Comparison of ENCODE assay signal across 20 mouse cellular contexts in the genomic region with DNA sequence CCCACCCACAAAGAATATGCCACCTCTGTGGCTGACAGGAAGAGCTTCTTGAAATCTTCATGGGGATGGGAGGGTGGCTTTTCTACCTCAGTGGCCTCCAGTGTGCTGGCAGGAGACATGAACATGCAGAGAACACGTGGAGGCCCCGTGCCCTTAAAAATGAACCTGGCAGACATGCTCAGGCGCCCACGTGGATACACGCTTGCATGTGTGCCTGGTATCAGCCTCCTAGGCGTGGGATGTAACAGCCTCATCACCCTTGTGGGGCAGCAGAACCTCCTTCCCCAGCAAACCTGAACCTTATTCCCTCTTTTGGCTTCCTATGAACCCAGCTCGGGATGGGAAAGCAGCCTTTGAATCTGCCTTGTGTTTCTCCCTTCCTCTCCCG. TPM values are rescaled to one million over a fixed set of nuclear protein-coding genes. Genes with fewer than 3 reads are reported as not detected.
DNase-seq lines count a peak whose midpoint lies in the region; ATAC-seq and TF ChIP-seq lines count a peak whose summit lies in the region.
"Had no signal": no experiment of that assay in that cellular context is flagged by ENCODE, and none has a peak within 500 bp of the region (broad histone marks: within the 10 kb centered on the region; RNA-seq: fewer than 3 reads in every experiment).

No protein-coding gene starts in this region.

- 0 out of 2 replicates have a peak, but pooled peaks have one; percentile 13 for TF ChIP-seq CTCF in layer of hippocampus, adult 2 months (conservative IDR thresholded peaks at IDR 0.05)
- no peak for TF ChIP-seq CTCF in stomach, postnatal 0 days (IDR thresholded peaks at IDR 0.05; ENCODE audit: low read depth)

- H3K36me3 ChIP-seq in midbrain, embryonic 16.5 days (ENCODE audit: control insufficient read depth, insufficient read depth, low read length) = no peaks in the 10 kb centered on the region
- no peaks in the 10 kb centered on the region for H3K36me3 ChIP-seq in midbrain, embryonic 14.5 days (ENCODE audit: control insufficient read depth, insufficient read depth, low read length)
- H3K36me3 ChIP-seq in stomach, postnatal 0 days (ENCODE audit: control insufficient read depth, insufficient read depth, low read length) = no peaks in the 10 kb centered on the region
- H3K36me3 ChIP-seq: heart, embryonic 13.5 days; limb, embryonic 15.5 days; liver, embryonic 15.5 days; midbrain, embryonic 12.5 days had no signal

- H3K27me3 ChIP-seq in midbrain, embryonic 16.5 days (ENCODE audit: control insufficient read depth, insufficient read depth, low read depth, low read length) = no peaks in the 10 kb centered on the region
- H3K27me3 ChIP-seq in midbrain, embryonic 14.5 days (ENCODE audit: control insufficient read depth, insufficient read depth, low read length) = no peaks in the 10 kb centered on the region; the same call in 1 of the 2 replicates
- H3K27me3 ChIP-seq in stomach, postnatal 0 days (ENCODE audit: control insufficient read depth, insufficient read depth, low read length) = no peaks in the 10 kb centered on the region

- no peak for DNase-seq in frontal cortex, postnatal 25 days (ENCODE audit: low spot score in 2 of 2)
- DNase-seq in layer of hippocampus, adult 2 months (ENCODE audit: low spot score in 2 of 2) = no peak
- no peak for DNase-seq in layer of hippocampus, adult 11-12 months (ENCODE audit: low spot score)
- no peak for DNase-seq in midbrain, embryonic 14.5 days
- no peak for DNase-seq in stomach, postnatal 0 days (ENCODE audit: low spot score)
- no peak for DNase-seq in T-cell, adult 2 months (ENCODE audit: low spot score)
- DNase-seq: adrenal gland, postnatal 36 days; B cell, adult 2 months; embryo, embryonic 11 days; gastrocnemius, postnatal 10 days; heart, adult 11 months; kidney, postnatal 4 days had no signal

- peak overlapping the region; percentile 80; the same call in 1 of the 2 replicates for H3K4me2 ChIP-seq in midbrain, embryonic 16.5 days (ENCODE audit: low read length)
- H3K4me2 ChIP-seq in midbrain, embryonic 14.5 days (ENCODE audit: low read length) = no peak overlapping the region
- no peak overlapping the region for H3K4me2 ChIP-seq in stomach, postnatal 0 days (replicated peaks; ENCODE audit: low read depth)
- H3K4me2 ChIP-seq: heart, embryonic 13.5 days; limb, embryonic 15.5 days; liver, embryonic 15.5 days; midbrain, embryonic 12.5 days had no signal

- peak; percentile 20; the same call in 1 of the 2 replicates for ATAC-seq in frontal cortex, adult (ENCODE audit: low TSS enrichment)
- ATAC-seq in midbrain, embryonic 16.5 days = no peak
- no peak for ATAC-seq in midbrain, embryonic 14.5 days (ENCODE audit: low FRiP score, low TSS enrichment)
- no peak for ATAC-seq in stomach, postnatal 0 days (ENCODE audit: low FRiP score, low TSS enrichment)
- ATAC-seq: forebrain, embryonic 16.5 days had no signal

- H3K4me3 ChIP-seq in layer of hippocampus, adult 2 months = peak overlapping the region; percentile 87
- H3K4me3 ChIP-seq in midbrain, embryonic 16.5 days (ENCODE audit: low read depth, low read length) = no peak overlapping the region
- no peak overlapping the region for H3K4me3 ChIP-seq in midbrain, embryonic 14.5 days (replicated peaks; ENCODE audit: low read depth, low read length)
- H3K4me3 ChIP-seq in stomach, postnatal 0 days (ENCODE audit: low read depth, low read length) = no peak overlapping the region
- H3K4me3 ChIP-seq: heart, embryonic 13.5 days; limb, embryonic 15.5 days; liver, embryonic 15.5 days; midbrain, embryonic 12.5 days had no signal

- peak overlapping the region; percentile 32; the same call in 1 of the 2 replicates for H3K9ac ChIP-seq in midbrain, embryonic 16.5 days (ENCODE audit: low read depth, low read length)
- no peak overlapping the region for H3K9ac ChIP-seq in midbrain, embryonic 14.5 days (replicated peaks; ENCODE audit: low read length)
- H3K9ac ChIP-seq in stomach, postnatal 0 days (ENCODE audit: low read length) = 0 out of 2 replicates have a peak overlapping the region, but pooled peaks have one; percentile 23
- H3K9ac ChIP-seq: heart, embryonic 13.5 days; limb, embryonic 15.5 days; liver, embryonic 15.5 days; midbrain, embryonic 12.5 days had no signal

- H3K9me3 ChIP-seq in midbrain, embryonic 16.5 days (replicated peaks; ENCODE audit: control insufficient read depth, low read length, poor library complexity, severe bottlenecking) = no peaks in the 10 kb centered on the region
- H3K9me3 ChIP-seq in midbrain, embryonic 14.5 days (ENCODE audit: control insufficient read depth, low read length) = no peaks in the 10 kb centered on the region
- no peaks in the 10 kb centered on the region for H3K9me3 ChIP-seq in stomach, postnatal 0 days (ENCODE audit: control insufficient read depth, low read length)
- H3K9me3 ChIP-seq: heart, embryonic 13.5 days; limb, embryonic 15.5 days; liver, embryonic 15.5 days; midbrain, embryonic 12.5 days had no signal

- TF ChIP-seq EP300 in stomach, postnatal 0 days (optimal IDR thresholded peaks at IDR 0.05) = no peak

- peaks cover 32% of the 10 kb centered on the region for H3K4me1 ChIP-seq in midbrain, embryonic 16.5 days (ENCODE audit: control insufficient read depth, insufficient read depth, low read length)
- H3K4me1 ChIP-seq in midbrain, embryonic 14.5 days (ENCODE audit: control insufficient read depth, insufficient read depth, low read length) = peaks cover 20% of the 10 kb centered on the region
- H3K4me1 ChIP-seq in stomach, postnatal 0 days (replicated peaks; ENCODE audit: control insufficient read depth, insufficient read depth) = no peaks in the 10 kb centered on the region

- WGBS in midbrain, embryonic 16.5 days = 56% methylated on average over 8 of the region's 8 CpGs
- 66% methylated on average over 8 of the region's 8 CpGs for WGBS in midbrain, embryonic 14.5 days
- WGBS in stomach, postnatal 0 days = 73% methylated on average over 8 of the region's 8 CpGs

- peak overlapping the region; percentile 98 for H3K27ac ChIP-seq in layer of hippocampus, adult 2 months
- H3K27ac ChIP-seq in midbrain, embryonic 16.5 days (ENCODE audit: low read length) = peak overlapping the region; percentile 1; the same call in 1 of the 2 replicates
- no peak overlapping the region for H3K27ac ChIP-seq in midbrain, embryonic 14.5 days (replicated peaks; ENCODE audit: low read depth, low read length)
- H3K27ac ChIP-seq in stomach, postnatal 0 days (replicated peaks) = no peak overlapping the region
- H3K27ac ChIP-seq: heart, embryonic 13.5 days; limb, embryonic 15.5 days; liver, embryonic 15.5 days; macrophage; midbrain, embryonic 12.5 days had no signal

RNA-seq across cellular contexts. Expression of gene Rap1gap, which starts 2.4 kb away (rescaled TPM):
- total RNA-seq in layer of hippocampus, adult 2 months (2021) = 100 to 1,000 TPM; 281 to 291 TPM
- polyA plus RNA-seq in midbrain, embryonic 16.5 days (2015; fragmentation: Nextera tagmentation; extraction: Ambion mirVana) = 83.0 and 105 TPM in 2 replicates
- polyA plus RNA-seq in midbrain, embryonic 14.5 days (2014; fragmentation: Nextera tagmentation; extraction: Ambion mirVana) = 57.7 and 60.8 TPM in 2 replicates
- 70.1 and 73.0 TPM in 2 replicates for polyA plus RNA-seq in stomach, postnatal 0 days (2015; fragmentation: Nextera tagmentation; extraction: Ambion mirVana)

Comparison
In these comparisons a context has a peak if more than half of its experiments do, and no peak if none do; other contexts are left out.
1. H3K27ac ChIP-seq: peak in layer of hippocampus, adult 2 months (single experiment) and midbrain, embryonic 16.5 days (single experiment); none in midbrain, embryonic 14.5 days (single experiment) and stomach, postnatal 0 days (single experiment).